Mouse (Mus musculus) bone marrow macrophage, adult 2 months (primary cell): ENCODE results near the gene Satb1.

Source experiments
- CTCF ChIP-seq: IDR thresholded peaks from 2 replicates; pipeline ENCODE4 v1.5.1; 2012; ENCODE audit warnings: low read depth, mild to moderate bottlenecking, low read length, moderate library complexity
- POLR2A ChIP-seq: IDR thresholded peaks from 2 replicates; pipeline ENCODE4 v1.6.1; 2012; ENCODE audit warnings: mild to moderate bottlenecking, low read depth, low read length, borderline replicate concordance

DNA sequence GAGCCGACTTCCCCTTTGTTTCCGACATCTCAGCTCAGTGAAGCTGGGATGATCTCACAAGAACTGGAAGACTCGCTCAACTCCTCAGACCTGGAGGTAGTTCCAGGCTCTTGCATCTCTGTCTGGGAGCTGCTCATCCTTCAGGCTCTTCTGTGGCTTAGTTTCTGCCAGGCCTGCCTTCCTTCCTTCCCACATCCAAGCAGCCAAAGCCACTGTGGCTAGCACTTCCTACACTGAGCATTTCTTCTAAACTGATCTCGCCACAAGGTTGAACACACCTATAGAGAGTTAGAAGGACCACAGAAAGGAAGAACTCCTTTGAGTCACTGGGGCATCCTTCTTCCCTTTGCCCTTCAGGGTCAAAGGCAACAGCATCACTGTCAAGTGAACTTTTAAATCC, 44.0 kb downstream of the Satb1 start:
- TF ChIP-seq POLR2A (no peak), CTCF (no peak)
